Mouse (Mus musculus): ENCODE data around the gene Gdap1l1.
"Not testable (repeated sequence)": the region's sequence is repeated elsewhere in the genome, so short reads cannot be mapped to it uniquely, and the experiment has no call there.

Gene Gdap1l1

GRCm38 (mm10) chr2:163424597-163424996 is 13.7 kb upstream of the Gdap1l1 start, which contains the start of gene Oser1:
TSS of gene Oser1 (minus strand) at chr2:163424697.
- DNase-seq, result no peak

- no peak for DNase-seq
These were observed 9.8 kb upstream of the Gdap1l1 start for GRCm38 (mm10) chr2:163428346-163429011.

- DNase-seq, result no peak
These were observed 7.0 kb upstream of the Gdap1l1 start for GRCm38 (mm10) chr2:163431289-163431688.

GRCm38 (mm10) chr2:163433971-163434370 is 4.3 kb upstream of the Gdap1l1 start:
- DNase-seq, result no peak

GRCm38 (mm10) chr2:163437800-163438199 is 476 bp upstream of the Gdap1l1 start:
- no peak for DNase-seq

GRCm38 (mm10) chr2:163438619-163439451 is 559 bp downstream of the Gdap1l1 start:
- DNase-seq, result peak; percentile 3

- DNase-seq, result no peak
These were observed 1.2 kb downstream of the Gdap1l1 start for GRCm38 (mm10) chr2:163439488-163439887.

- DNase-seq, result no peak
These were observed 5.3 kb downstream of the Gdap1l1 start for GRCm38 (mm10) chr2:163443543-163443942.

- no peak for DNase-seq
These were observed 5.7 kb downstream of the Gdap1l1 start for GRCm38 (mm10) chr2:163444017-163444416.

- DNase-seq, result no peak
These were observed 9.1 kb downstream of the Gdap1l1 start for GRCm38 (mm10) chr2:163447375-163447774.

GRCm38 (mm10) chr2:163449276-163449675 is 11.0 kb downstream of the Gdap1l1 start:
- DNase-seq, result no peak

GRCm38 (mm10) chr2:163450668-163451295 is 12.5 kb downstream of the Gdap1l1 start:
- no peak for DNase-seq

GRCm38 (mm10) chr2:163452738-163453137 is 14.5 kb downstream of the Gdap1l1 start:
- no peak for DNase-seq

GRCm38 (mm10) chr2:163453378-163453777 is 15.1 kb downstream of the Gdap1l1 start:
- no peak for DNase-seq

GRCm38 (mm10) chr2:163458539-163459265 is 20.4 kb downstream of the Gdap1l1 start:
- no peak for DNase-seq

- DNase-seq, result no peak
These were observed 21.1 kb downstream of the Gdap1l1 start for GRCm38 (mm10) chr2:163459380-163459779.

- no peak for DNase-seq
These were observed 22.3 kb downstream of the Gdap1l1 start for GRCm38 (mm10) chr2:163460622-163461021.

- not testable (repeated sequence) for DNase-seq
These were observed 23.0 kb downstream of the Gdap1l1 start for GRCm38 (mm10) chr2:163461307-163461706.

- DNase-seq, result no peak
These were observed 24.1 kb downstream of the Gdap1l1 start for GRCm38 (mm10) chr2:163462386-163462785.

GRCm38 (mm10) chr2:163462801-163463200 is 24.5 kb downstream of the Gdap1l1 start:
- no peak for DNase-seq

GRCm38 (mm10) chr2:163463251-163463769 is 25.0 kb downstream of the Gdap1l1 start:
- no peak for DNase-seq

GRCm38 (mm10) chr2:163463998-163464397 is 25.7 kb downstream of the Gdap1l1 start:
- no peak for DNase-seq

GRCm38 (mm10) chr2:163464562-163464961 is 26.3 kb downstream of the Gdap1l1 start:
- DNase-seq, result no peak
